Mouse (Mus musculus) lung, adult 10 weeks (tissue): ENCODE results near the gene Gm14295. TPM values are rescaled to one million over a fixed set of nuclear protein-coding genes. Genes with fewer than 3 reads are reported as not detected.

Source experiments
- polyA plus RNA-seq: library from polyadenylated mRNA; stranded (reverse); fragments of 350-450 nt; fragmentation: Illumina TruSeq; extraction: RNeasy Lipid Tissue Mini Kit (QIAGEN cat#74804); gene quantifications from one replicate; pipeline ENCODE4 v1.2.3, GENCODE M21; 2014; ENCODE audit warnings: low read depth, low replicate concordance; ENCODE audit not compliant: insufficient read depth

Gm14295 gene
- 13.5 TPM for polyA plus RNA-seq

GRCm38 (mm10) chr2:176798312-176798711 is at the start of gene Gm14295:
Gene Gm14295 (plus strand): TSS chr2:176798612.

GRCm38 (mm10) chr2:176830840-176831239 is 32.4 kb downstream of the Gm14295 start, which contains the start of gene Gm14408:
Gene Gm14408 (plus strand): TSS chr2:176831140.

Other genes with a start within 250 kb of the Gm14295 start
- 2.5 TPM for gene Gm14308, start 162.3 kb upstream of the Gm14295 start, polyA plus RNA-seq
- gene Zfp973, start 128.1 kb upstream of the Gm14295 start, polyA plus RNA-seq = 4.0 TPM
- gene Gm14305, start 90.3 kb upstream of the Gm14295 start, polyA plus RNA-seq = 11.5 TPM
- gene Gm14408, start 32.5 kb downstream of the Gm14295 start, polyA plus RNA-seq = not detected
- 2.0 TPM for gene Gm14296, start 129.2 kb downstream of the Gm14295 start, polyA plus RNA-seq
- 3.8 TPM for gene Gm14419, start 202.3 kb downstream of the Gm14295 start, polyA plus RNA-seq